Mouse (Mus musculus) midbrain, embryonic 14.5 days (tissue): ENCODE data around the gene Katna1. TPM values are rescaled to one million over a fixed set of nuclear protein-coding genes. Genes with fewer than 3 reads are reported as not detected.

ENCODE experiments used
- polyA plus RNA-seq: library from polyadenylated mRNA; unstranded; fragments of >200 nt; fragmentation: Nextera tagmentation; extraction: Ambion mirVana; gene quantifications from 2 replicates; pipeline ENCODE4 v1.2.1, GENCODE M21; 2014

Gene Katna1
- polyA plus RNA-seq, 1 experiment from 2014 or later: 33.4 TPM

Other genes starting within 250 kb of the Katna1 start
- 30.9 and 36.6 TPM in 2 replicates for gene Lrp11, start 136.2 kb upstream of the Katna1 start, polyA plus RNA-seq
- gene Nup43, start 58.5 kb upstream of the Katna1 start, polyA plus RNA-seq: 33.0 and 36.0 TPM in 2 replicates
- 156 and 169 TPM in 2 replicates for gene Pcmt1, start 44.9 kb upstream of the Katna1 start, polyA plus RNA-seq
- 17.9 and 20.6 TPM in 2 replicates for gene Lats1, start 44.8 kb upstream of the Katna1 start, polyA plus RNA-seq
- gene Ginm1, start 66.8 kb downstream of the Katna1 start, polyA plus RNA-seq: 39.4 and 48.1 TPM in 2 replicates
- 51.9 and 54.7 TPM in 2 replicates for gene Ppil4, start 66.9 kb downstream of the Katna1 start, polyA plus RNA-seq
- gene Zc3h12d, start 106.5 kb downstream of the Katna1 start, polyA plus RNA-seq: 0.13 TPM in 2 replicates
- gene Tab2, start 230.2 kb downstream of the Katna1 start, polyA plus RNA-seq: 20.7 and 20.9 TPM in 2 replicates